Mouse (Mus musculus) urinary bladder, postnatal 10 days (tissue): Measurements from ENCODE around the gene Mcoln2.

Experiments used
- DNase-seq: peaks from one replicate; pipeline ENCODE4 v3.0.0; 2022; ENCODE audit warnings: low spot score

The Mcoln2 gene

DNA sequence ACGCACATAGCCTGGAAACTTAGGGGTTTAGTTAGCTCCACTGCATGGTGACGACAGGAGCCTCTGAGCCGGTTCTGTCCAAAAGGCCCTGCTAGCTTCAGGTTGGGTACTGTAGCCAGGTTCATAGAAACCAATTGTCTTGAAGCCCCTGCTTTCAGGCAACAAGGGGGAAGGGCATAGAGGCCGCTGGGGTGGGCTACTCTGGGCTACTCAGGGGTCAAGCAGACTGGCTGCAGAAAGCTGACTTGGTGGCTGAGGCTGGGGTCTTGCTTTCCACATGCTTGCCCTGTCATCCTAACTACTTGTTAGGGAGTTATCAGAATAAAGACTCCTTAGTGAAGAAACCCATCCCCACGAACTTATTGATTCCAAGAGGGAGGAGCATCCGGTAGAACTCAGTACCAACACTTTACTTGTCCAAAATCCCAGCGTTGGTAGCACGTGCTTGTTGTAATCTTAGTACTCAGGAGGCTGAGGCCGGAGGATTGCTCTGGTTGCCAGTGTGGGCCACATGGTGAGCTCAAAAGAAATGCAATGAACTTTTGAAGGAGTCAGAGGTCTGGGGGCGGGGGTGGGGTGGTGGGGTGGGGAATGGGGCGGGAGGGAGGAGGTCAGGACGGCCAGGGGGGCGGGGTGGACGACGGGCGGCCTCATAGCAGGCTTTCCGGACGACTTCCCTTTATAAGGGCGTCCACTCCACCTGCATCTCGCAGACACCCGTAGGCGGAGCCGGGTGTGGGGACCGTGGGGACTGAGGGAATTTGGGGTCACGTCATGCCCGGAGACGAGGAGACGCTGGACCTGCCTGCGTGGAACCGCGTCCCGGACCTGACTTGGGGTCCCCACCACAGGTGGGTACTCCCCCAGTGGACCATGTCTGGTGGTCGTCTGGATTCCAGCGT lies at the start of gene Mcoln2:
Gene Mcoln2, plus strand, starts transcription at position 678 of the 902 bp plus-strand sequence.
- DNase-seq, result no peak

DNA sequence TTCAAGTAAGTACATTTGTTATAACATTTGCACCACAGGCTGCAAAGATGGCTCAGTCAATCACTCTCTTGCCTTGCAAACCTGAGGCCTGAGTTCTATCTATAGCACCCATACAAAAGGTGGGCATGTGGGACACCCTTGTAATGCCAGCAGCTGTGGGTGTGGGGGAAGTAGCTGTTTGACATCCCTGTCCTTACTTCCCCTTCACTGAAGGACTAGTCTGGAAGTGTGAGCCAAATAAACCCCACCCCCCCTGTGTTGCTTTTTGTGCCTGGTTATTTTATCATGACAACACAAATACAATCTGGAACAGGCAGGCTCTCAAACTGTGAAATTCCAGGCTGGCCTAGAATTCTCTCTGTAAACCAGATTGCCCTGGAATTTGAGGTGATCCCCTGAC lies 49.7 kb upstream of the Mcoln2 start:
- no peak for DNase-seq

DNA sequence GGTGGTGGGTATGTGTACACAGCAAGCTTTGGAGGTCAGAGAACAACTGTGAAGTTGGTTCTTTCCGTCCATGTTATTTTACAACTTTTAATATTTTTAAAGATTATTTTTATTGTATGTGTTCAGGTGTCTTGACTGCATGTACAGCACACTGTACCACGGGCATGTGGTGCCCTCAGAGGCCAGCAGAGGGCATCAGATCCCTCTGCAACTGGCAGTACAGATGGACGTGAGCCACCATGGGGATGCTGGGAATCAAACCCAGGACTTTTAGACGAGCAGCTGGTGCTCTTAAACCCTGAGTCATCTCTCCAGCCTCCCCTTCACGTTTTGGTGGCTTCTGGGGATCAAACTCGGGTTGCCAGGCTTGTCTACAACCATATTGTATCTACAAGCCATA lies 47.6 kb upstream of the Mcoln2 start:
- no peak for DNase-seq

DNA sequence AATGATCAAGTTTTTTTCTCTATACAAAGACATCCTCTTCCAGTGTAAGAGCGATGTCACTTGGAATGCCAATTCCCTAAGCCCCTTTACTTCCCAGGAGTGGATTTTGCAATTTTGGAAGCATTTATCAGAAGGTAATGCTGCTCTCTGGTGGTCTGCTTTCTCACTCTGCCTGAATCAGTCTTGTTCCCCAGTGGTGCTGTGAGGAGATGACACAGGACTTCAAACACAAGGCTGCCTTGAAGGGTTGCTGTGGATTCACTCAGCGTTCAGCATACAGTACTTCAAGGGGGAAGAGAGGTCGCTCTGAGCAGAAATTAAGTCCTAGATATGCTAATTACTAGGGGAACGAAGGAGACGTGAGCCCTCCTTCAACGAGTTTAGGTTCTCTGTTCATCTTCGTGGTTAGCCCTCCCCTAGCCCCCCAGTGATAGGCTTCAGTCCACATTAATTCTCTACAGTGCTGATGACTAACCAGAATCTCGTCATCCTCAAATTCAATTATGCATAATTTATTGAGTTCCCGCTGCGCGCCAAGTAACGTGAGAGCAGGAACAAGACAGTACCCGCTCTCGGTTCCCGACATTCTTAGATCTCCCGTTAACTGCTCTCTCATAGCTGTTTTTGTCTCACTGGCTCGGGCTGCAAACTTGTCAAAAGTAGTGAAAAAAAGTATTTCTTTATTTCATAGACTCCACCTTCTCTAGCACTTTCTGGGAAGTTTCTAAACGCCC lies 42.4 kb upstream of the Mcoln2 start:
- DNase-seq, result no peak

DNA sequence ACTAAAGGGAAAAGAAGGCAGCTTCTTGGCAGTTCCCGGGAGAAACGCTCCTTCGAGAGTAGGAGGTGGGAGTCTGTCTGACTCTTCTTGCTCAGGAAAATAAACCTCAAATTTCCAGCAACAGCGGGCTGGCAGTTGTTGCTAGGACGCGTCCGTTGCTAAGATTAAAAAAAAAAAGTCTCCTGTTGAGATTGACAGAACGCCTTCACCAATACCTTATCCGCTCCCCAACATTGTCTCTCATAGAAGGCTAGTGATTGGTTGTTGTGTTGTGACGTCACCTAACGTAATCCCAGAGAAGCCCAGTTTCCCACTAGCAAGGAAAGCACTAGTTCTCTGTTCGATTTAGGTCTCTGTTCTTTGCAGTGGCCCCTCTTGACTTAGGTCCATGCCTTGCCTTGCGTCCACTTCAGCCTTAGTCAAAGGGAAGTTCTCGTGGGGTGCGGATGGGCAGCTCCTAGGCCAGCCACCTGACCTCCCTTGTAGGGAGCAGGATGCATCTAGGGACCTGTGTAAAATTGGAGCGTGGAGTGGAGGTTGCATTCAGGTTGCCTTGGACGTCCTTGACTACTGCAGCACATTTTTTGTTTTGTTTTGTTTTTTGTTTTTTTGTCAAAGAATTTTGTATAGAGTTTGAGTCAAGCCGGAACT lies 41.6 kb upstream of the Mcoln2 start, which contains the start of gene Wdr63:
Gene Wdr63, minus strand, starts transcription at position 210 of the 651 bp plus-strand sequence.
- no peak for DNase-seq

DNA sequence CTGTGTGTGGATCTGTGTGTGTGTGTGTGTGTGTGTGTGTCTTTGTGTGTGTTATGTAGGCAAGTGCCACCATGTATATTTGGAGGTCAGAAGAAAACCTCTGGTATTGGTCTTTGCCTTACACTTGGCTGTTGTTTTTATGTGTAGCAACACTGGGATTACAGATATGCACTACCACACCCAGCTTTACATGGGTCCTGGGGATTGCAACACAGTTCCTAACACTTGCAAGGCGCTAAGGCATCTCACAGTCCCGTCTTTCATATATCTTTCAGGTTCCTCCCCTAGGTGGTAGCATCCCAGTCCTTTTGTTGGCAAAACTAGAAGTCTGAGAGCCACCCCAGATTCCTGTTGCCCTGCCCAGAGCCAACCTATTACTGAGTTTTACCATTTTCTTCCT lies 40.7 kb upstream of the Mcoln2 start:
- DNase-seq, result no peak

DNA sequence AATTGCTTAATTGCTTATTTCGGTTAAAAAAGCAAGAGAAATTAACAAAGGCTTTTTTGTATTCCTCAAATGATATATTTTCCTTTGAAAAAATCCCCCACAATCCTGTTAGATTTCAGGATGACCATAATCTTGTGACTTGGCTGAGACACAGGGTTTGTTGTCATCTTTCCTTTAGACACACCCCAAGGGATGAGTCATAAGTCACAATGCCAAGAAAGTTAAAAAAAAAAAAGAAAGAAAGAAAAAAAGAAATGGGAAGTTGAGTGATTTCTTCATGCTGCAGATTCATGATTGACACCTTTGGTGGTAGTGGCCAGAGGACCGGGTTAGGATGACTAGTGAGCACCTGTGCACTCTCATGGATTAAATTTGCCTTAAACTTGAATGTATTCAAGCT lies 39.3 kb upstream of the Mcoln2 start:
- no peak for DNase-seq

DNA sequence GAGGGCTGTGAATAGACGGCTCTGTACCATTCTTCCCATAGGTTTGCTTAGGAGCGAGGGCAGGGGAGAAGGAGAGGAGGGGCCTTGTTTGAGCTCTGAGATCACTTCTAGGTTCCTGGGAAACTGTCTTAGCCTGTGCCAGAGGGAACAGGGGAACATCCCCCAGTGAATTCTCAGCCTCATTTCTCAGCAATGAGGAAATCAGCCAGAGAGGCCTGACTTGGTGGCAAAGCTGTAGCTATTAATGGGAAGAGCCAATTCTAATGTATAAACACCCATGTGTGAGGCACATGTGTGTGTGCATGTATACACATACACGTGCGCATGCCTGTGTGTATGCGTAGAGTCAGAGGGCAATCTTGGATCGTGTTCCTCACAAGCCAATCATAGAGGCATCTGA lies 38.7 kb upstream of the Mcoln2 start:
- DNase-seq, result no peak

DNA sequence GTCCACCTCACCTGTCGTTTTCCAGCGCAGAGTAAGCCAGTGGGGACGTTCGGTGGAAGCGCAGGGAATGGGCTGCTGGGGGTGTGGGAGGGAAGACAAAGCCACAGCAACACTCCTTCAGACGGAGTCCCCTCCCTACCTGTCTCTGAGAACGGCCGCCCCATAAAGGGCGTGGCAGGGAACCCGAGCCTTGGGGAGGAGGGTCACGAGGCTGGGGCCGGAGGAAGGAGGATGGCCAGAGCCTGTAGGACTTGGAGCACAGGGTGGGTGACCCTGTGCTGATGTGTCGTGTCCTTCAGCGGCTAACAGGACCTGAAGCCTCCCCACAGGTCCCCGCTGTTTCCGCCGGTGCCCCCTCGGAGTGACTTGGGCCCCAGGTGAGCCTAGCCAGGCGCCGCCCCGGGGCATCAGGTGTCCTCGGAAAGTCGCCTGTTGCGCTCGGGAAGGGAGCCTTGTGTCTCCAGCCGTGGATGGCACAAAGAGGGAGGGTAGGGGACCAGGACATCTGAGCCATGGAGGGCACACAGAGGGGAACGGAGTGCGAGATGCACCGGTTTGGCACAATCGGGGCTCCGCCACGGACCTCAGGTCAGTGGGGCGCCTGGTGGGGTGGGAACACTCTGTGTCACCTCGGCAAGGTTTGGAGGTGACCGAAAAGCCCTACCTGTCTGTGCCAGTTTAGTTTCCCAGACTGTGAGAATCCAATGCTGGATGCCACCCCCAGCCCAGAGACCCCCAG lies 32.2 kb upstream of the Mcoln2 start, which contains the start of gene Mcoln3:
Gene Mcoln3, plus strand, starts transcription at position 193 of the 739 bp plus-strand sequence.
- no peak for DNase-seq

DNA sequence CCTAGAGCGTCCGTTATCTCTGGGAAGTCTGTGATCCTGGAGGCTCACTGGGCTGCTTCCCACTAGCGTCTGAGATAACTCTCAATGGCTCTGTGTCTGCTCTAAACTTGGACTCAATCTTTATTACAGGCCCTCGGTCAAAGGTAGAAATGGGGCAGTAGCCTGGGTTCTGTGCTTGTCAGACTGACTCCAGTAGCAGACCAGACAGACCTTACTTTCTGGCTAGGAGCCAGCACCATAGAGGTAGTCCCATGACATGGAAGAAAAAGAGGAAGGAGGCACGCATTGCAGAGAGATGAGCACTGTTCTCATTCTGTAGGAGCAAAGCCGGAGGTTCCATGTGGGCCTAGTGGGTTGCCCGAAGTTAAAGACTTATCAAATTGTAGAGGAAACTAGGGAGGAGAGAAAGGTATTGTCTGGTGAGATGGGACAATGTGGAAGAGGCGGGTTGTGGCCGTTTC lies 31.6 kb upstream of the Mcoln2 start:
- no peak for DNase-seq

DNA sequence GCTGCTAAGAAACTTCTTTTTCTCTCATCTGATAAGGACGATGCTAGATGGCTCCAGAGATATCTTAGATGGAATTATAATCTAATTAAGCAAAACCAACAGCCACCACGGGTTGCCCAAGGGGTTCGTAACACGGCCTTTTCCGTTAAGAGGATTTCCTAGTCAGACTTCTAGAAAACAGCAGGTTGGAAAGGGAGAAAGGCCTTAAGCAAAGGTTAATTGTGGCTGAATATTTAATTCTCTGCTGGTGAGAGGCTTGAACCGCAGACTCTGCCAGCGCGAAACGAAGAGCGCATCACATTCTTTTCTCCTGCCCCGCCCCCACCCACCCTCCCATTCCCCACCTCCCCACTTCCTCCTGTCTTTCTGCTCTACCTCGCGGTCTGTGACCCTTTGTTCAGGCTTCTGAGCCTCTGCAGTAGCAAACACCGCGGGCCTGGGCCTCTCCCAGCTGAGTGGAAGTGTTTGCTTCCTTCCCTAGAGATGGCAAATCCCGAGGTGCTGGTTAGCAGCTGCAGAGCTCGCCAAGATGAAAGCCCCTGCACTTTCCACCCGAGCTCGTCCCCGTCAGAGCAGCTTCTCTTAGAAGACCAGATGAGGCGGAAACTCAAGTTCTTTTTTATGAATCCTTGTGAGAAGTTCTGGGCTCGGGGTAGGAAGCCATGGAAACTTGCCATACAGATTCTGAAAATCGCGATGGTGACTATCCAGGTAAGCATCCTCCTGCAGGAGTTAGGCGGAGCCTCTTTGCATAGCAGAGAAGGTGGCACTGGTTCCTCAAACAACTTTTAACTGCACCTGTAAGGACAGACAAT lies 28.1 kb upstream of the Mcoln2 start:
- DNase-seq, result no peak

DNA sequence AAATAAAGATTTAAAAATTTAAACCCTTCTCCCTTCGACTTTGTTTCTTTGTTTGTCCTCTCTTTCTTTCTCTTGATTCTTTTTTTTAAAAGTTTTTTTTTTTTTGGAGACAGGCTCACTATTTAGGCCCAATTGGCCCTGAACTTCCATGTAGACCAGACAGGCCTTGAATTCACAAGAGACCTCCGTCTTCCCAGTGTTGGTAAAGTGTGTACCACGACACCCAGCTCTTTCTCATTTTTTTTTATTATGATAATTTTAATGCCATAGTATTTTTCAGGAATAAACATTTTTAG lies 27.6 kb upstream of the Mcoln2 start:
- DNase-seq, result no peak

DNA sequence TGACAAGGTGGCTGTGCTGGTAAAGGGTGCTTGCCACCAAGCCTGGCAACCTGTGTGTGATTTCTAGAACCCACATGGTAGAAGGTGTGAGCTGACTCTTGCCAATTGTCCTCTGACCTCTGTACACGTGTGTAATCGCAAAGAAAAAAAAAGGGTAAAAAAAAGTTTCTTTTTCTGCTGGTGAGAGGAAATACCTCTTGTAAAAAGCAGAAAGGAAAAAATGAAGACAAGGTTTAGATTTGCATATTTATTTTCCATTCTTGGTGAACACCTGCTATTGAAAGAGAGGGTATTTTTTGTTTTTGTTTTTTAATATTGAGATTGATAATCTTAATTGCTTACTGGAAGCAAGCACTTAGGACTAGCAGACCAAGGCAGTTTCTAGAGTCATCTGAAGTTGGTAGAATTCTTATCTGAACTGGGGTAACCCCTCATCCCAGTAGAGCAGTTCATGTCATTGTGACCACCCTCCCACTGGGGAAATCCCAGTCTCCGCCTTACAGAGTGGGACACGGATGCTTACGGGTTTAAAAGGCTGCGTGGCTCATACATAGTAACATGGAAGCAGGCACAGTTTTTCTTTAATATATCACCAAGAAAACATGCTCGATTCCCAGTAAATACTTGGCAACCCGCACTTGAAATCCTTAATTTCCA lies 26.7 kb upstream of the Mcoln2 start:
- no peak for DNase-seq

DNA sequence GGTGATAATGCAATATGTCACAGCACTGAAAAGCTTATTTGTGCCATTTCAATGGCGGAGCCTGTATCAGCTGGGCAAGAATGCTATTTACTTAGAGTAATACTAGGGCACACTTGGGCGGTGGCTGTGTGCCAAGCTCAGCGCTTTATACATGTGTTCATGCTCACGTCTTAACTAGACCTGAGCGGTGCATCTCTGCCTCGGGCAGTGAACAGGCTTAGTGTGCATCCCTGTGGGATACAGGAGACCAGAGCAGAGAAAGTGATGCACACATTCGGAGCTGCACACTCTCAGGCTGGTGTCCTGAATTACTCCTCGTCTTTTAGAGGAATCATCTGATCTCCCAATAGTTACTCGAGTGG lies 26.2 kb upstream of the Mcoln2 start:
- no peak for DNase-seq

DNA sequence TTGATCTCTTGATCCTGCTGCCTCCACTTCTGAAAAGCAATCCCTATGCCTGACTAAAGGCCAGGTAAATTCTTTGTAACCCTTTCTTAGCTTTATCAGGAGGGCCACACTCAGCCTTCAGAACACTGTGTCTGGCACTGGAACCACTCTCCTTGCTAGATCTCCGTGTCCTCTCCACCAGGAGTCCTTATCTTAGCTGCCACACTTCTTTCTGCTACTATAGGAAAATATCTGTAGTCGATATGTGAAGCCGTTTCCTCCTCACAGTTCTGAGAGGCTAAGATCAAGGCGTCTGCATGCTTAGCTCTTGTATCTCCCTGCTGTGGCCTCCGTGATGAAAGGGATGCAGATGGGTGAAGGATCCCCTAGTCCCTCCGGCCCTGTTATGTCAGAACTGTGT lies 22.4 kb upstream of the Mcoln2 start:
- DNase-seq, result no peak

DNA sequence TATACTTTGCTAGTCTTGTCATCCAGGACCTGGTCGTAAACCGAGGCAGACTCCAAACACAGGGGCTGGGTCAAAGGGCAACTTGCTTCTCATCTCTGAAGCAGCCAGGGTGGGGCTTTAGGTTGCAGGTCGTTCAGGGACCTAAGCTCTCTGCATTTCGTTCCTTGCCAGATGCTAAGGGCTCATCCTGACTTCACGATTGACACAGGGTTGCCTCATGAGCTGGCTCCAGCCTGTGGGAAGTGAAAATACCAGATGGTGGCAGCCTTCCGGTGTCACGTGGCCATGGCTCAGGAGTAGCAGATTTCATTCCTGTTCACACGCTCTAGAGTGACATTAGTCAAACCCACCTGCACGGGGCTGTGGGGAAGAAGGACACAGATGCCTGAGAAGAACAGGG lies 14.8 kb upstream of the Mcoln2 start:
- DNase-seq, result no peak

DNA sequence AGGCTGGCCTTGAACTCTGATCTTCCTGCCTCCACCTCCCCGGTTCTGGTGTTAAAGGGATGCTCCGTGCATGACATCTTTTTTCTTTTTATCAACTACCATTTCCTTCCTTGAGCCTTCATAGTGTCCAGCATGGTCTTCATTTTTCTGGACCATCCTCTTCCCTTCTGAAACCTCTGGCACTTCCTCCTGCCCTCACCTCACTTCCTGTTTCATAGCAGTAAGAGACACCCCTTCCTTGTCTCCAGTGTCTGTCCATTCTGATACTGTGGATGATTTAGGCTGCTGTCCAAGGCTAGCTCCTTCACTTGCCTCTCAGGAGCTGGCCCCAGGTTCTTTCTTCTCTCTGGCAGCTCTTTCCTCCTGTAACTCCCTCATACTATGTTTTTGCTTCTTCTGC lies 14.2 kb upstream of the Mcoln2 start:
- DNase-seq, result no peak

DNA sequence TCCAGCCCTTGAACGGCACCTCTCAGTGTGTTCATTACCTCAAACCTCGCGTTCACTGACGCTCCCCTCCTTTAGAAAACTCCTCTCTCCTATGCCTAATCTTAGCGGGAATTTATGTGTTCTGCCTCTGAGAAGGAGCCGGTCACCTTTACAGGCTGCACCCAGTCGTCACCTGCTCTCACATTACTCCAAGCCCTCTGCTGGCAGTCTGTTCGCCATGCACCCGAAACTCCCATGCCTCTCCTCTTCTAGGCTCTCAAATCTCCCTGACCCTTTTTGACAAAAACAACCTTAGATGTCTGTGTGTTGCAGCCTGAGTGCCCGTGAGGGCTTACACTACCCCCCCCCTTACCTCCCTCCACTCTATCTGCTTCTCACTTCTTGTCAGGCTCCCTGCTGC lies 13.2 kb upstream of the Mcoln2 start:
- DNase-seq, result no peak

DNA sequence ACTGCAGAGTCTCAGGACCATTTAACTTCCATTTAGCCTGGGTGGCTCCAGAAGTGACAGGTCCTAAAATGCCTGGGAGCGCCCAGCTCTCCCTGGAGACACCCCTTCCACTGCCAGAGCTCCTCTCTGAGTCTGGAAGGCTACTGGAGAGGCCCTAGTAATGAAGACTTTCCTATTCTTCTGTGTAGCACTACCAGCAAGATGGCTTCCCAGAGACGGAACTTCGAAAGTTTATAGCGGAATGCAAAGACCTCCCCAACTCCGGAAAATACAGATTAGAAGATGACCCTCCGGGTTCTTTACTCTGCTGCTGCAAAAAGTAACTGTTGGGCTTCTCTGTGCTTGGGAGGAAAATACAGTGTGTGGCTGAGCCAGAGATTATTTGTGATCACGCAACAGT lies 9.4 kb upstream of the Mcoln2 start:
- DNase-seq, result no peak

DNA sequence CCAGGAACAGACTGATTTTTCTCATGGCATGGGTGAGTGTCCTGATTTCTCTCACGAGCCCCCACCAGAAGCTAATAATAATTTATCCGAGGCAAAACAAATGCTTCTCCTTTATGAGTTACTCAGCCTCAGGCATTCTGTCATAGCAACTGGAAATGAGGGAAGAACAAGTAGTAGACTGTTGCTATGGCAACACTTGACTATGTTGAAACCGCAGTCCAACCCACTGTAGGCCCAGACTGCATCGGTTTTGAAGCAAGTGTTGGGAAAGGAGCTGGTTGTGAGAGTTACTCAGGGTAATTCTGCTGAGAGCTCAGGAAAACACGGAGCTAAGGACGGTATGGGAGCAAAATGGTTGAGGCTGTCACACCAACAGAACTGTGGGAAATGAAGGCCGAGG lies 7.1 kb upstream of the Mcoln2 start:
- DNase-seq, result no peak

DNA sequence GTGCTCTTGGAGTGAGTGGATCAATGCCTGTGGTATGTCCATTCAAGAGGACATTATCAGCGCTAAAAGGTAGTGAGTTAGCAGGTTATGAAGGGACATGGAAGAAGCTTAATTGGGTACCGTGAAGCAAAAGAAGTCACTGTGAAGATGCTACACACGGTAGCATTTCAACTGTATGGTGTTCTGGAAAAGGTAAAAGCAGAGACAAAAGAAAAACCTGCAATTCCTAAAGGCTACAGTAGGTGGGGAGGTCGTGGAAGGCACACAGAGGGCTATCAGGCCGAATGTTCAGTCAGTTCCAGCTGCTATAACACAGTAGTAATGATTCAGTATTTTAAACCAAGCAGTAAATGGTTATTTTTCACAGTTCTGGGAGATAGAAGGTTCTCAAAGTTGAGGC lies 4.1 kb upstream of the Mcoln2 start:
- DNase-seq, result no peak
